Mouse (Mus musculus) embryonic facial prominence, embryonic 14.5 days (tissue): ENCODE measurements around the gene Dst. TPM values are rescaled to one million over a fixed set of nuclear protein-coding genes. Genes with fewer than 3 reads are reported as not detected.

Experiments
- ATAC-seq: fragments of 200-750 bp; cut with Nextera tagmentation; 2 replicates; pipeline ENCODE4 v1.8.0; 2017; ENCODE audit warnings: low read depth, moderate number of reproducible peaks, moderate TSS enrichment
- DNase-seq: peaks from one replicate; pipeline ENCODE4 v3.0.0-alpha.2; 2015; ENCODE audit warnings: low spot score
- H3K27ac ChIP-seq: fragments of 300-500 bp; sonication (generic); replicated peaks from 2 replicates; pipeline ENCODE4 v1.5.1; 2014; ENCODE audit warnings: low read depth, mild to moderate bottlenecking, low read length, moderate library complexity
- H3K27me3 ChIP-seq: fragments of 300-500 bp; sonication (generic); replicated peaks from 2 replicates; pipeline ENCODE4 v1.6.1; 2014; ENCODE audit warnings: low read length; ENCODE audit not compliant: control insufficient read depth, insufficient read depth
- H3K36me3 ChIP-seq: fragments of 300-500 bp; sonication (generic); 2 replicates; pipeline ENCODE4 v1.6.1; 2014; ENCODE audit warnings: low read length, mixed read lengths; ENCODE audit not compliant: control insufficient read depth, insufficient read depth
- H3K4me1 ChIP-seq: fragments of 300-500 bp; sonication (generic); 2 replicates; pipeline ENCODE4 v1.6.1; 2014; ENCODE audit warnings: antibody characterized with exemption, low read length; ENCODE audit not compliant: control insufficient read depth, insufficient read depth
- H3K4me2 ChIP-seq: fragments of 300-500 bp; sonication (generic); 2 replicates; pipeline ENCODE4 v1.6.1; 2014; ENCODE audit warnings: low read depth, mild to moderate bottlenecking, low read length, moderate library complexity, mixed read lengths
- H3K4me3 ChIP-seq: fragments of 300-500 bp; sonication (generic); 2 replicates; pipeline ENCODE4 v1.5.1; 2014; ENCODE audit warnings: low read depth, mild to moderate bottlenecking, low read length
- H3K9ac ChIP-seq: fragments of 300-500 bp; sonication (generic); 2 replicates; pipeline ENCODE4 v1.6.1; 2014; ENCODE audit warnings: low read depth, mild to moderate bottlenecking, low read length, moderate library complexity, mixed read lengths
- H3K9me3 ChIP-seq: fragments of 300-500 bp; sonication (generic); 2 replicates; pipeline ENCODE4 v1.6.1; 2016; ENCODE audit warnings: low read length; ENCODE audit not compliant: control insufficient read depth
- WGBS: fragments of 180-500 bp; shearing (Covaris S2); extraction: QIAGEN DNeasy Blood & Tissue Kit; methylation state at CpG from one replicate; pipeline ENCODE4 v1.1.7; 2014; 5-methylcytosine and 5-hydroxymethylcytosine counted together
- polyA plus RNA-seq: library from polyadenylated mRNA; unstranded; fragments of >200 nt; fragmentation: Nextera tagmentation; extraction: Ambion mirVana; gene quantifications from 2 replicates; pipeline ENCODE4 v1.2.1, GENCODE M21; 2014

Gene Dst
- 37.5 and 39.5 TPM in 2 replicates for polyA plus RNA-seq

- H3K4me3 ChIP-seq, result peak within 1 kb of the TSS; percentile 66
- ATAC-seq (no peak), DNase-seq (no peak)
- H3K4me1 ChIP-seq, result peaks cover 10% of the 10 kb centered on the region; the same call in 1 of the 2 replicates
- WGBS, result 4% methylated on average over 33 of the region's 44 CpGs
- peak within 1 kb of the TSS; percentile 70 for H3K9ac ChIP-seq
- H3K4me2 ChIP-seq, result peak within 1 kb of the TSS; percentile 91
- H3K9me3 ChIP-seq, result no peaks in the 10 kb centered on the region
- no peaks in the 10 kb centered on the region for H3K36me3 ChIP-seq
- no peak within 1 kb of the TSS for H3K27ac ChIP-seq
- H3K27me3 ChIP-seq, result peaks cover 18% of the 10 kb centered on the region
Observed at GRCm38 (mm10) chr1:33908191-33908962, at the start of gene Dst. Dst (plus strand) TSS chr1:33908225.

- Histone ChIP-seq H3K36me3 (no peaks in the 10 kb centered on the region), H3K9ac (no peak overlapping the region), H3K27me3 (no peaks in the 10 kb centered on the region), H3K9me3 (no peaks in the 10 kb centered on the region), H3K4me2 (no peak overlapping the region), H3K4me3 (no peak overlapping the region), H3K4me1 (no peaks in the 10 kb centered on the region), H3K27ac (no peak overlapping the region)
- 83% methylated on average over 2 of the region's 2 CpGs for WGBS
- ATAC-seq (no peak), DNase-seq (no peak)
Observed at GRCm38 (mm10) chr1:33869031-33869430, 39.0 kb upstream of the Dst start.

GRCm38 (mm10) chr1:33869437-33869836 is 38.6 kb upstream of the Dst start:
- Histone ChIP-seq H3K9me3 (no peaks in the 10 kb centered on the region), H3K27me3 (no peaks in the 10 kb centered on the region), H3K4me1 (no peaks in the 10 kb centered on the region), H3K4me2 (no peak overlapping the region), H3K9ac (no peak overlapping the region), H3K4me3 (no peak overlapping the region), H3K27ac (no peak overlapping the region), H3K36me3 (no peaks in the 10 kb centered on the region)
- no peak for DNase-seq
- WGBS, result 89% methylated on average over 3 of the region's 3 CpGs
- no peak for ATAC-seq

GRCm38 (mm10) chr1:33873561-33873960 is 34.5 kb upstream of the Dst start:
- no peak overlapping the region for H3K27ac ChIP-seq
- no peaks in the 10 kb centered on the region for H3K27me3 ChIP-seq
- no peak overlapping the region for H3K4me3 ChIP-seq
- 75% methylated on average over 5 of the region's 5 CpGs for WGBS
- ATAC-seq, result no peak
- H3K9me3 ChIP-seq, result no peaks in the 10 kb centered on the region
- H3K4me1 ChIP-seq, result no peaks in the 10 kb centered on the region
- no peak overlapping the region for H3K9ac ChIP-seq
- no peaks in the 10 kb centered on the region for H3K36me3 ChIP-seq
- no peak overlapping the region for H3K4me2 ChIP-seq
- DNase-seq, result no peak

- Histone ChIP-seq H3K36me3 (no peaks in the 10 kb centered on the region), H3K4me3 (no peak overlapping the region), H3K4me1 (no peaks in the 10 kb centered on the region), H3K27me3 (no peaks in the 10 kb centered on the region), H3K27ac (no peak overlapping the region), H3K9ac (no peak overlapping the region), H3K9me3 (no peaks in the 10 kb centered on the region), H3K4me2 (no peak overlapping the region)
- DNase-seq (peak; percentile 34), ATAC-seq (no peak)
- 44% methylated on average over 6 of the region's 6 CpGs for WGBS
Observed at GRCm38 (mm10) chr1:33875691-33876090, 32.3 kb upstream of the Dst start.

- WGBS, result 77% methylated on average over 3 of the region's 3 CpGs
- H3K9me3 ChIP-seq, result no peaks in the 10 kb centered on the region
- H3K4me1 ChIP-seq, result no peaks in the 10 kb centered on the region
- ATAC-seq (no peak), DNase-seq (no peak)
- H3K36me3 ChIP-seq, result no peaks in the 10 kb centered on the region
- H3K27me3 ChIP-seq, result no peaks in the 10 kb centered on the region
- no peak overlapping the region for H3K9ac ChIP-seq
- no peak overlapping the region for H3K4me2 ChIP-seq
- no peak overlapping the region for H3K4me3 ChIP-seq
- H3K27ac ChIP-seq, result no peak overlapping the region
Observed at GRCm38 (mm10) chr1:33876416-33876815, 31.6 kb upstream of the Dst start.

GRCm38 (mm10) chr1:33878170-33878569 is 29.9 kb upstream of the Dst start:
- no peak overlapping the region for H3K27ac ChIP-seq
- ATAC-seq (no peak), DNase-seq (no peak)
- H3K9me3 ChIP-seq, result no peaks in the 10 kb centered on the region
- no peak overlapping the region for H3K4me3 ChIP-seq
- no peak overlapping the region for H3K9ac ChIP-seq
- no peaks in the 10 kb centered on the region for H3K4me1 ChIP-seq
- no peaks in the 10 kb centered on the region for H3K27me3 ChIP-seq
- 82% methylated on average over 7 of the region's 7 CpGs for WGBS
- no peak overlapping the region for H3K4me2 ChIP-seq
- H3K36me3 ChIP-seq, result no peaks in the 10 kb centered on the region

GRCm38 (mm10) chr1:33883102-33883839 is 24.8 kb upstream of the Dst start:
- 12% methylated on average over 18 of the region's 18 CpGs for WGBS
- DNase-seq (peak; percentile 63), ATAC-seq (no peak)
- peak overlapping the region; percentile 57 for H3K4me2 ChIP-seq
- no peak overlapping the region for H3K27ac ChIP-seq
- H3K4me1 ChIP-seq, result no peaks in the 10 kb centered on the region
- H3K9ac ChIP-seq, result no peak overlapping the region
- H3K9me3 ChIP-seq, result no peaks in the 10 kb centered on the region
- no peaks in the 10 kb centered on the region for H3K27me3 ChIP-seq
- H3K4me3 ChIP-seq, result peak overlapping the region; percentile 29
- H3K36me3 ChIP-seq, result no peaks in the 10 kb centered on the region
